In the genomic region with DNA sequence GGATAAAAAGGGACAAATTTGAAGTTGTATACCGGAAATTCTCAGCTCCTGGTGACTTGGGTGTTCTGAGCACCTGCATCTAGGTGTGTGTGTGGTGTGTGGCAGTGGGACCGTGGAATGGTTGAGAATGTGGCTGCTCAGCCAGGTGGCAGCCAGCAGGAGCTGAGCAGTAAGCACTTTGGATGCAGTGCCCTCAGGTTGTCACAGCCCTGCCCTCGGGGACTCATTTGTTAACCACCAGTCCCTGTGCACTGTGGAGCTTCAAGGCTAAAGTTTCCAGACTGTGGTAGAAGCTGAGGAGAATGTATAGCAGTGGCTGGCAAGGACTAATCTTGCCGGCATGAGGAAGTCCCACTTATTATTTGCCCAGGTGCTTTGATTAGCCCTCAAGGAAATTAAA, we compare ENCODE assay signal across 18 mouse cellular contexts. TPM values are rescaled to one million over a fixed set of nuclear protein-coding genes. Genes with fewer than 3 reads are reported as not detected.
DNase-seq lines count a peak whose midpoint lies in the region; ATAC-seq and TF ChIP-seq lines count a peak whose summit lies in the region.
"Had no signal": no experiment of that assay in that cellular context is flagged by ENCODE, and none has a peak within 500 bp of the region (broad histone marks: within the 10 kb centered on the region; RNA-seq: fewer than 3 reads in every experiment).

No protein-coding gene starts in this region.

- no peaks in the 10 kb centered on the region for H3K27me3 ChIP-seq in embryonic facial prominence, embryonic 14.5 days (replicated peaks; ENCODE audit: control insufficient read depth, insufficient read depth, low read length)
- no peaks in the 10 kb centered on the region for H3K27me3 ChIP-seq in embryonic facial prominence, embryonic 10.5 days (replicated peaks; ENCODE audit: low read depth, poor library complexity, severe bottlenecking)
- H3K27me3 ChIP-seq in lung, embryonic 15.5 days = no peaks in the 10 kb centered on the region
- no peaks in the 10 kb centered on the region for H3K27me3 ChIP-seq in small intestine, adult 2 months (ENCODE audit: control insufficient read depth, insufficient read depth, low read length)
- H3K27me3 ChIP-seq in liver, embryonic 12.5 days (replicated peaks) = no peaks in the 10 kb centered on the region
- H3K27me3 ChIP-seq in midbrain, embryonic 16.5 days (ENCODE audit: control insufficient read depth, insufficient read depth, low read depth, low read length) = no peaks in the 10 kb centered on the region
- H3K27me3 ChIP-seq: heart, embryonic 12.5 days; limb, embryonic 12.5 days had no signal

- no peaks in the 10 kb centered on the region for H3K36me3 ChIP-seq in embryonic facial prominence, embryonic 14.5 days (ENCODE audit: control insufficient read depth, insufficient read depth, low read length)
- H3K36me3 ChIP-seq in embryonic facial prominence, embryonic 10.5 days (replicated peaks) = no peaks in the 10 kb centered on the region
- no peaks in the 10 kb centered on the region for H3K36me3 ChIP-seq in lung, embryonic 15.5 days
- H3K36me3 ChIP-seq in small intestine, adult 2 months (ENCODE audit: control insufficient read depth, insufficient read depth, low read length) = no peaks in the 10 kb centered on the region
- H3K36me3 ChIP-seq in liver, embryonic 12.5 days = no peaks in the 10 kb centered on the region
- H3K36me3 ChIP-seq in midbrain, embryonic 16.5 days (ENCODE audit: control insufficient read depth, insufficient read depth, low read length) = no peaks in the 10 kb centered on the region
- H3K36me3 ChIP-seq: heart, embryonic 12.5 days; limb, embryonic 12.5 days had no signal

- H3K4me1 ChIP-seq in embryonic facial prominence, embryonic 14.5 days (ENCODE audit: control insufficient read depth, insufficient read depth, low read length) = peaks cover 20% of the 10 kb centered on the region
- H3K4me1 ChIP-seq in embryonic facial prominence, embryonic 10.5 days = peaks cover 12% of the 10 kb centered on the region
- H3K4me1 ChIP-seq in lung, embryonic 15.5 days = peaks cover 43% of the 10 kb centered on the region
- peaks cover 14% of the 10 kb centered on the region for H3K4me1 ChIP-seq in lung, adult 2 months (ENCODE audit: control insufficient read depth, insufficient read depth, low read length)
- H3K4me1 ChIP-seq in cortical plate, adult 2 months (ENCODE audit: control insufficient read depth, insufficient read depth, low read length) = peaks cover 4% of the 10 kb centered on the region
- H3K4me1 ChIP-seq in small intestine, adult 2 months (ENCODE audit: control insufficient read depth, insufficient read depth, insufficient read length, low read length) = peaks cover 22% of the 10 kb centered on the region
- H3K4me1 ChIP-seq in liver, embryonic 12.5 days = peaks cover 37% of the 10 kb centered on the region
- peaks cover 10% of the 10 kb centered on the region for H3K4me1 ChIP-seq in midbrain, embryonic 16.5 days (ENCODE audit: control insufficient read depth, insufficient read depth, low read length)

- TF ChIP-seq CTCF in lung, adult 2 months (IDR thresholded peaks at IDR 0.05; ENCODE audit: insufficient read depth, low read length) = no peak
- TF ChIP-seq CTCF in cortical plate, adult 2 months (IDR thresholded peaks at IDR 0.05; ENCODE audit: extremely low read depth, insufficient read depth, low read length) = no peak
- TF ChIP-seq CTCF in small intestine, adult 2 months (IDR thresholded peaks at IDR 0.05; ENCODE audit: extremely low read depth, insufficient read length, insufficient replicate concordance, low read depth, low read length) = no peak

- H3K4me2 ChIP-seq in embryonic facial prominence, embryonic 14.5 days (ENCODE audit: low read depth, low read length) = no peak overlapping the region
- H3K4me2 ChIP-seq in lung, embryonic 15.5 days = no peak overlapping the region
- H3K4me2 ChIP-seq in liver, embryonic 12.5 days = no peak overlapping the region
- no peak overlapping the region for H3K4me2 ChIP-seq in midbrain, embryonic 16.5 days (ENCODE audit: low read length)
- H3K4me2 ChIP-seq: heart, embryonic 12.5 days; hindbrain, embryonic 14.5 days; limb, embryonic 12.5 days had no signal

- TF ChIP-seq POLR2A in lung, adult 2 months (IDR thresholded peaks at IDR 0.05; ENCODE audit: borderline replicate concordance, extremely low read depth, low read depth, low read length) = no peak
- TF ChIP-seq POLR2A in cortical plate, adult 2 months (IDR thresholded peaks at IDR 0.05; ENCODE audit: extremely low read depth, insufficient read depth, low read length) = no peak
- TF ChIP-seq POLR2A in small intestine, adult 2 months (IDR thresholded peaks at IDR 0.05; ENCODE audit: low read depth, low read length) = no peak

- H3K27ac ChIP-seq in embryonic facial prominence, embryonic 14.5 days (replicated peaks; ENCODE audit: low read depth, low read length) = no peak overlapping the region
- H3K27ac ChIP-seq in embryonic facial prominence, embryonic 10.5 days (replicated peaks) = no peak overlapping the region
- peak overlapping the region; percentile 25; the same call in 1 of the 2 replicates for H3K27ac ChIP-seq in lung, embryonic 15.5 days
- 0 out of 2 replicates have a peak overlapping the region, but pooled peaks have one; percentile 16 for H3K27ac ChIP-seq in cortical plate, adult 2 months (ENCODE audit: insufficient read depth, low read length)
- H3K27ac ChIP-seq in small intestine, adult 2 months (ENCODE audit: insufficient read depth, low read depth, low read length) = peak overlapping the region; percentile 67
- H3K27ac ChIP-seq in liver, embryonic 12.5 days = no peak overlapping the region
- H3K27ac ChIP-seq in midbrain, embryonic 16.5 days (ENCODE audit: low read length) = no peak overlapping the region
- H3K27ac ChIP-seq: hindbrain, embryonic 14.5 days; kidney, postnatal 0 days; left cerebral cortex, adult 2 months; limb, embryonic 12.5 days; liver, embryonic 14.5 days had no signal

- DNase-seq in embryonic facial prominence, embryonic 14.5 days (ENCODE audit: low spot score) = peak; percentile 44
- DNase-seq in embryonic facial prominence, embryonic 10.5 days (ENCODE audit: low spot score) = no peak
- DNase-seq in lung, adult 2 months = no peak
- DNase-seq: adrenal gland, postnatal 36 days; midbrain, embryonic 14.5 days; thymus, postnatal 14 days had no signal

- H3K9me3 ChIP-seq in embryonic facial prominence, embryonic 14.5 days (ENCODE audit: control insufficient read depth, low read length) = no peaks in the 10 kb centered on the region
- H3K9me3 ChIP-seq in embryonic facial prominence, embryonic 10.5 days = no peaks in the 10 kb centered on the region
- no peaks in the 10 kb centered on the region for H3K9me3 ChIP-seq in lung, embryonic 15.5 days
- no peaks in the 10 kb centered on the region for H3K9me3 ChIP-seq in liver, embryonic 12.5 days (replicated peaks)
- no peaks in the 10 kb centered on the region for H3K9me3 ChIP-seq in midbrain, embryonic 16.5 days (replicated peaks; ENCODE audit: control insufficient read depth, low read length, poor library complexity, severe bottlenecking)
- H3K9me3 ChIP-seq: heart, embryonic 12.5 days; limb, embryonic 12.5 days had no signal

- 76% methylated on average over 4 of the region's 4 CpGs for WGBS in embryonic facial prominence, embryonic 14.5 days
- 85% methylated on average over 4 of the region's 4 CpGs for WGBS in embryonic facial prominence, embryonic 10.5 days
- 48% methylated on average over 4 of the region's 4 CpGs for WGBS in lung, embryonic 15.5 days
- WGBS in lung, adult 2 months = 67% methylated on average over 4 of the region's 4 CpGs
- WGBS in small intestine, adult 2 months = 33% methylated on average over 4 of the region's 4 CpGs
- 74% methylated on average over 4 of the region's 4 CpGs for WGBS in liver, embryonic 12.5 days (ENCODE audit: insufficient replicate concordance)
- 83% methylated on average over 4 of the region's 4 CpGs for WGBS in midbrain, embryonic 16.5 days

- peak; percentile 82; the same call in 1 of the 2 replicates for ATAC-seq in embryonic facial prominence, embryonic 14.5 days (ENCODE audit: low read depth)
- ATAC-seq in lung, embryonic 15.5 days (ENCODE audit: borderline replicate concordance, extremely low read depth, low FRiP score, low TSS enrichment) = no peak
- no peak for ATAC-seq in liver, embryonic 12.5 days
- no peak for ATAC-seq in midbrain, embryonic 16.5 days
- ATAC-seq: forebrain, embryonic 16.5 days had no signal

- no peak overlapping the region for H3K4me3 ChIP-seq in embryonic facial prominence, embryonic 14.5 days (ENCODE audit: low read depth, low read length)
- H3K4me3 ChIP-seq in embryonic facial prominence, embryonic 10.5 days = no peak overlapping the region
- no peak overlapping the region for H3K4me3 ChIP-seq in lung, embryonic 15.5 days
- H3K4me3 ChIP-seq in lung, adult 2 months (replicated peaks; ENCODE audit: extremely low read depth, low read depth, low read length) = no peak overlapping the region
- no peak overlapping the region for H3K4me3 ChIP-seq in cortical plate, adult 2 months (ENCODE audit: insufficient read depth, low read length)
- H3K4me3 ChIP-seq in small intestine, adult 2 months (ENCODE audit: low read depth, low read length) = no peak overlapping the region
- H3K4me3 ChIP-seq in liver, embryonic 12.5 days = no peak overlapping the region
- no peak overlapping the region for H3K4me3 ChIP-seq in midbrain, embryonic 16.5 days (ENCODE audit: low read depth, low read length)
- H3K4me3 ChIP-seq: heart, embryonic 12.5 days; left cerebral cortex, adult 2 months; limb, embryonic 12.5 days had no signal

- H3K9ac ChIP-seq in embryonic facial prominence, embryonic 14.5 days (ENCODE audit: low read depth, low read length) = no peak overlapping the region
- no peak overlapping the region for H3K9ac ChIP-seq in lung, embryonic 15.5 days
- H3K9ac ChIP-seq in liver, embryonic 12.5 days = no peak overlapping the region
- no peak overlapping the region for H3K9ac ChIP-seq in midbrain, embryonic 16.5 days (ENCODE audit: low read depth, low read length)
- H3K9ac ChIP-seq: heart, embryonic 12.5 days; hindbrain, embryonic 14.5 days; limb, embryonic 12.5 days; liver, embryonic 14.5 days had no signal

RNA-seq across cellular contexts. Expression of gene Pkp4, which starts 7.2 kb away (rescaled TPM):
- 30.8 and 31.6 TPM in 2 replicates for polyA plus RNA-seq in embryonic facial prominence, embryonic 14.5 days (2014; fragmentation: Nextera tagmentation; extraction: Ambion mirVana)
- polyA plus RNA-seq in embryonic facial prominence, embryonic 10.5 days (2016; fragmentation: Nextera tagmentation; extraction: Ambion mirVana) = 16.2 and 17.2 TPM in 2 replicates
- polyA plus RNA-seq in lung, embryonic 15.5 days (2015; fragmentation: Nextera tagmentation; extraction: Ambion mirVana) = 28.3 and 30.8 TPM in 2 replicates
- polyA plus RNA-seq in lung, adult 2 months (2012; rRNA removed) = 76.2 and 81.6 TPM in 2 replicates
- 132 and 144 TPM in 2 replicates for polyA plus RNA-seq in cortical plate, adult 2 months (2012; rRNA removed)
- polyA plus RNA-seq in small intestine, adult 2 months (2012; rRNA removed) = 35.8 and 77.4 TPM in 2 replicates
- polyA plus RNA-seq in liver, embryonic 12.5 days (2016; fragmentation: Nextera tagmentation; extraction: Ambion mirVana) = 7.4 and 7.6 TPM in 2 replicates
- 27.1 and 29.9 TPM in 2 replicates for polyA plus RNA-seq in midbrain, embryonic 16.5 days (2015; fragmentation: Nextera tagmentation; extraction: Ambion mirVana)

RNA-seq across cellular contexts. Expression of gene Ccdc148, which starts 7.3 kb away (rescaled TPM):
- polyA plus RNA-seq in embryonic facial prominence, embryonic 14.5 days (2014; fragmentation: Nextera tagmentation; extraction: Ambion mirVana) = 0.68 and 0.85 TPM in 2 replicates
- 0.63 and 0.87 TPM in 2 replicates for polyA plus RNA-seq in embryonic facial prominence, embryonic 10.5 days (2016; fragmentation: Nextera tagmentation; extraction: Ambion mirVana)
- 1.6 and 2.0 TPM in 2 replicates for polyA plus RNA-seq in lung, embryonic 15.5 days (2015; fragmentation: Nextera tagmentation; extraction: Ambion mirVana)
- polyA plus RNA-seq in lung, adult 2 months (2012; rRNA removed) = 0.09 and 0.15 TPM in 2 replicates
- polyA plus RNA-seq in cortical plate, adult 2 months (2012; rRNA removed) = 6.9 and 7.1 TPM in 2 replicates
- 0.14 TPM in 1 of 2 replicates, not detected in the other for polyA plus RNA-seq in small intestine, adult 2 months (2012; rRNA removed)
- 0.11 and 0.17 TPM in 2 replicates for polyA plus RNA-seq in liver, embryonic 12.5 days (2016; fragmentation: Nextera tagmentation; extraction: Ambion mirVana)
- 8.0 and 9.4 TPM in 2 replicates for polyA plus RNA-seq in midbrain, embryonic 16.5 days (2015; fragmentation: Nextera tagmentation; extraction: Ambion mirVana)

Comparison
In these comparisons a context has a peak if more than half of its experiments do, and no peak if none do; other contexts are left out.
1. H3K27ac ChIP-seq: peak in lung, embryonic 15.5 days (single experiment), cortical plate, adult 2 months (single experiment) and small intestine, adult 2 months (single experiment); none in embryonic facial prominence, embryonic 14.5 days (single experiment), embryonic facial prominence, embryonic 10.5 days (single experiment), liver, embryonic 12.5 days (single experiment) and midbrain, embryonic 16.5 days (single experiment).